Mouse (Mus musculus) cerebellum, postnatal 36 days (tissue): Measurements from ENCODE around the gene Ints11.

Experiments
- DNase-seq, 2 experiments: peaks; one replicate each; pipeline ENCODE4 v3.0.0; 2021 to 2022; ENCODE audit warnings: mixed read lengths in 2 of 2

Ints11 gene

DNA sequence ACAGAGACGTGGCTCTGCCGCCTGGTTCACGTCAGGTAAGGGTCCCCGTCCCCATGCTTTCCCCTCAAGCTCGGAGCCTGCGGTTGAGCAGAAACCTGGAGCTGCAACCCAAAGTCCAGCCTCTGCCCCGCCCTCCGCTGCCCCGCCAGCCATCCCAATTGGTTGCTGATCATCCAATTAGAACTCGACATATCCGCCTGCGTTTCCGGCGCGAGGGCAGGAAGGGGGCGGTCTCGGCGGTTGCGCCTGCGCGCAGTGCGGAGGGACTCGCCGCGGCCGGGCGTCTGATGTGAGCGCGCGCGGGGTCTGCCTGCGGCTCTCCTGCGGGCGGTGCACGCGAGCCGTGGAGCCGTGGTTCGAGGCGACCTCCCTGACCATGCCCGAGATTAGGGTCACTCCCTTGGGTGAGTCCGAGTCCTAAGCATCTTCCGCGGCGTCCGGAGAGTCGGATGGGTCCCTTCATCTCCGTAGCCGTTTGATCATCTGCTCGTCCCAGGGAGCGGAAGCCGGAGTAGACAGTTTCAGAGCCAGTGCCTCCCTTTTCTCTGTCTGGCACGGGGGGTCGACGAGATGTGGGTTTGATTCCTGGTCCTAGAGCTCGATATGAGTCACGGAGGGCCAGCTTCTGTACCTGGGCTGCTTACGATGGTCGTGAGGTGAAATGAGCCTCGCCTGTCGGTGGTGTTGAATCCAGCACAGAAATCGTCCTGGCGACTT is at the start of gene Ints11, which contains the start of gene Cptp:
Ints11 (plus strand) TSS at position 230 of the 717 bp plus-strand sequence.
Cptp (minus strand) TSS at position 124 of the 717 bp plus-strand sequence.
- peak; percentile 95 to 96 for DNase-seq

GRCm38 (mm10) chr4:155821025-155821424 is 48.3 kb upstream of the Ints11 start:
- no peak for DNase-seq

- no peak for DNase-seq
Observed at GRCm38 (mm10) chr4:155823443-155823842, 45.9 kb upstream of the Ints11 start.

GRCm38 (mm10) chr4:155829866-155830265 is 39.5 kb upstream of the Ints11 start:
- no peak for DNase-seq

DNA sequence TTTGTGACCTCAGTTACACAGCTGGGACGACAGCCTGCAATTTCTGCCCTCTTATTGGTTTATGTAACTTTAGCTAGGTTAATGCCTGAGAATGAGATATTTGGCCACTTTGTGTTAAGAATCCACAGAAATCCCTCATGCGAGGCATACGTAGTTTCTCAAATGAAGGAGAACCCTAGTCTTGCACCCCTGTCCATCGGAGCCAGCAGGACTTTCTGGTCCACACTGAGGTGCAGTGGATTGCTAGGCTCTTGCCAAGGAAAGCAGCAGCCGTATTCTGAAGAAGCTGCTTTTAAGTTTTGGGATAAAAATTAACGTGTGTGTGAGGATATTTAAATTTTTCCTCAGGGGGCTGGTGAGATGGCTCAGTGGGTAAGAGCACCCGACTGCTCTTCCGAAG is 38.8 kb upstream of the Ints11 start:
- DNase-seq = no peak

GRCm38 (mm10) chr4:155831205-155831766 is 38.1 kb upstream of the Ints11 start, which contains the start of gene Aurkaip1:
TSS of gene Aurkaip1 (plus strand) at chr4:155831272.
- peak; percentile 95 to 96 for DNase-seq

DNA sequence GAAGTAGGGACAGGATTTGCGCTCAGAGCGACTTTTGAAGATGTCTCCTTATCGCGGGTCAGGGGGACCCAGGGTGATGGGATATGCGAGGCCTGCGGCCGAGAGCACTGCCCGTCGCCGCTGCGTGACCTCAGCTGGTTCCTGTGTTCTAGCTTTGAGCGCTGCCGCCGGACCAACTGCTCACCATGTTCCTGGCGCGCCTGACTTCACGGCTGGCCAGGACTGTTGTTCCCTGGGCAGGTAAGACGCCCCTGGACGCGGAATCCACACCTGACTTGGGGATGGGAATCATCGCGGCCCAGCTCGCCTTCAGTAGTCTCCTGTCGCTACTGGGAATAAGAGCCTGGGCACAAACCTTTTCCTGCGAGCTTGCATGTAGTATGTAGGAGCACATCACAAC is 37.5 kb upstream of the Ints11 start:
- DNase-seq = no peak

DNA sequence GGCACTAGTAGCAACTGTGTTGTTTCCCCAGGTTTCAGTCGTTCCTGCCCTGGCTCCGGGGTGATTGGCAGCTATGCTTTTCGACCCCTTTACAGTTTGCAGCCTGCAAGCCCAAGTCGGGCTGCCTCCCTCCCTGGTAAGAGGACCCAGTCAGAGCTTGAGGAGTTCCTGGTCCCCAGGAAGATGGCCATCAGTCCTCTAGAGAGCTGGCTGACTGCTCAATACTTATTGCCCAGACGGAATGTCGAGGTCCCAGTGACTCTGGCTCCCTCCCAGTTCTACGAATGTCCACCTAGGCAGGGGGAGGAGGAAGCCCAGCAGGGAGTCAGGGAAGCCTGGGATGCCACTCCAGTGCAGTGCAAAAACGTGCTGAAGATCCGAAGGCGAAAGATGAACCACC is 37.0 kb upstream of the Ints11 start:
- no peak for DNase-seq

- no peak for DNase-seq
Observed at GRCm38 (mm10) chr4:155833234-155833633, 36.1 kb upstream of the Ints11 start.

DNA sequence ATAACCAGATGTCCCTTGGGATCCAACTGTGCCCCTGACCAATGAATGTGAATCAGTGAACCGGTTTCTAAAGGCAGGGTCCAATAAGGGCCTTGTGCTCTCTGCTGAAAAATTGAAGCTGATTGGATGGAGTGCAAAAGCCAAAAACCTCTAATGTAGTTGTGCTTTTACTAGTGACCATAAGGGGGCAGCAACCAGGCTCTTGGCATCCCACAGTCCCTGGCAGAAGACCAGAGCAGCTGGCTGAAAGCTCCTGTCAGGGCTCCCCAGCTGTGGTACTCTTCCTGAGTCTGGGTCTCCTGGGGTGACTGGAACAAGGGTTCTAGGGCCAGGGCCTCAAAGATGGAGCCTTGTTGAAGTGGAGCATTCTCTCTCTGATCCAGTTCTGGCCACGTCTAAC is 35.5 kb upstream of the Ints11 start:
- DNase-seq = peak; percentile 64 to 66

DNA sequence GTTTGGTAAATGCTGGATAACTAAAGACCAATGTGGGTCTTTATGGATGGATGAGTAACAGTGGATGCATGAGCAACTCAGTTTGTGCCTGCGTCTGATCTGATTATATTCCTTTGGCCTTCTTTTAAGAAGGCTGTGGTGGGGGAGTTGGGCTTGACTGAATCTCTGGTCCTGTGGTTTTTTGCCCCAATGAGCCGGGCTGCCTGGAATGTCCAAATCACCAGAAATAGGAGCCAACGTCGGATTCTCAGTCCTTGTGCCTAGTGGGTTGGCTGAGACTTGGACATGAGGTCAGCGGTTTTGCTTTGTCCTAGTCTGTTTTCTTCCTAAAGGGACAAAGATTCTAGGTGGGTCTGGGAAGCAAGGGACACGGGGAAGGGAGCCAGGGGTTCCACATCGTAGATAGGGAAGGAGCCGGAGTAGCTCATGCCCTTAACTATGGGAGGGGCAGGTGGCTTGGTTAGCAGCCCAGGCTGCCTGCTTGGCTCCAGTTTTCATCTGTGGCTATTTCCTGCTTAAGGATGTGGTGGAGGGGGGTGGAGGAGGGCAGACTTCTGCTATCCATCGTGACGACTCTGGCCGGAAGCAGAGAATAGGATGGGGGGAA is 31.8 kb upstream of the Ints11 start:
- DNase-seq = no peak

GRCm38 (mm10) chr4:155838187-155839153 is 30.9 kb upstream of the Ints11 start:
- DNase-seq = no peak

GRCm38 (mm10) chr4:155839483-155839910 is 29.8 kb upstream of the Ints11 start, which contains the start of gene Mxra8:
TSS of gene Mxra8 (plus strand) at chr4:155839680.
- DNase-seq = no peak

GRCm38 (mm10) chr4:155840076-155841002 is 29.0 kb upstream of the Ints11 start:
- DNase-seq = no peak

DNA sequence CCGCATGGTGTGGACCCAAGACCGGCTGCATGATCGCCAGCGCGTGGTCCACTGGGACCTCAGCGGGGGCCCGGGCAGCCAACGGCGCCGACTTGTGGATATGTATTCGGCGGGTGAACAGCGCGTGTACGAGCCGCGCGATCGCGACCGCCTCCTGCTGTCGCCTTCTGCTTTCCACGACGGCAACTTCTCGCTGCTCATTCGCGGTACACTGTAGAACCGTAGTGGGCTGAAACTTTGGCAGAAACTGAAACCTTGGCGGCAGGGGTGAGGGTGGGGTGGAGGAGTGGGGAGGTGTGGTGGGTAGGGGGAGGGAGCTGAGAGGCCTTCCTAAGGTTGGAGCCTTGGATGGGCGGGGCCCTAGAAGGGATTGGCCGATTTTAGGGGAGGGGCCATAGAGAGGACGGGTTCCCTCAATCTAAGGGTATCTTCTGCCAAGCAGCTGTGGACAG is 28.3 kb upstream of the Ints11 start:
- peak in 1 of 2 experiments; percentile 9 for DNase-seq

GRCm38 (mm10) chr4:155841651-155842270 is 27.6 kb upstream of the Ints11 start:
- peak in 1 of 2 experiments; percentile 36 for DNase-seq

- DNase-seq = no peak
Observed at GRCm38 (mm10) chr4:155843231-155843630, 26.1 kb upstream of the Ints11 start.

- DNase-seq = peak; percentile 94 to 97
Observed at GRCm38 (mm10) chr4:155846871-155847578, 22.3 kb upstream of the Ints11 start, which contains the start of gene Dvl1. TSS of gene Dvl1 (plus strand) at chr4:155847402.

DNA sequence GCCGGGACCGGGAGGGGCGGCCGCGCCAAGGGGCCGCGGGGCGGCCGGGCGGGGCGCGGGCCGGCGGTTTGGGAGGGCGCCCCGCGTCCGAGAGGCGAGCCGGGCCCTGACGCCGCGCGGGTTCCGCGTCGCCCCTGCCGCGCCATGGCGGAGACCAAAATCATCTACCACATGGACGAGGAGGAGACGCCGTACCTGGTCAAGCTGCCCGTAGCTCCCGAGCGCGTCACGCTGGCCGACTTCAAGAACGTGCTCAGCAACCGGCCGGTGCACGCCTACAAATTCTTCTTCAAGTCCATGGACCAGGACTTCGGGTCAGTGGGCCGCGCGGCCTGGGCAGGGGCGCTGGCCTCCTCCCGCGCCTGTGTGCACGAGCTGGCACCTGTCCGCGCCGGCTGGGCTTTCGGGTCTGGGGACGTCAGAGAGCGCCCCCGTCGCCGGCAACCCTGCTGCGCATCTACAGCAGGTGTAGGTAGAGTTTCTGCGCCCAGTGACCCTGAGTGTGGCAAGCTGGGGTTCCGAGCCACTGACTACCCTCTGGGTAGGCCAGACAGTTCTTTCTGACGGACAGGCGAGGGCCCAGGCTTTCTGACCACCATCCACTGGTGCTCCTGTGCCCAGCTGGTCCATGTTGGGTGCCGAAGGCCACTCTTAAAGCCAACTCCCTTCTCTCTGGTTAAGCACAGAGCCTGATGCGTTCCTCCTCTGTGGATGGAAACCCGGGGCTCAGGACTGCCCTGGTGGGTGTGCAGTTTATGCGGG is 21.6 kb upstream of the Ints11 start:
- DNase-seq = peak; percentile 46 to 47
